Mouse (Mus musculus) A20 (cell line): Measurements from ENCODE around the gene Krtap9-3.

Experiments
- DNase-seq: peaks from one replicate; pipeline ENCODE4 v3.0.0-alpha.2; 2011; ENCODE audit warnings: low read depth, low spot score

The Krtap9-3 gene

DNA sequence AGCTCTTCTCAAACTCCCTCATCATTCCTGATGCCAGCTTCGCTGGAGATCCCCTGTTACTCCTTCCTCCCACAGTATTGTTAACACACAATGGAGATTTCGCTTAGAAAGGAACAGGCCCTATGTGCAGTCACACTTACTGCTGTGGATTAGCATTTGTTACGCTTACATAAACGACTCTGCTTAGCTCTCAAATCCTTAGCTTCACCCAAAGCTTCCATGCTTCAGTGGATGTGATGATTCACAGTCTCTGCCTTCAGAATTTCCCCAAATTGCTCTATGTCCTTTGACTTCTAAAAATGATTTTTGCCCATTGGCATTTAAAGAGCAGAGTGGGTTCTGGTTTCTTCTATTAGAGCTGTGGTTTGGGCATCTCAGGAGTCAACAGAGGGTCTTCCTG is 24.7 kb downstream of the Krtap9-3 start:
- DNase-seq: no peak

DNA sequence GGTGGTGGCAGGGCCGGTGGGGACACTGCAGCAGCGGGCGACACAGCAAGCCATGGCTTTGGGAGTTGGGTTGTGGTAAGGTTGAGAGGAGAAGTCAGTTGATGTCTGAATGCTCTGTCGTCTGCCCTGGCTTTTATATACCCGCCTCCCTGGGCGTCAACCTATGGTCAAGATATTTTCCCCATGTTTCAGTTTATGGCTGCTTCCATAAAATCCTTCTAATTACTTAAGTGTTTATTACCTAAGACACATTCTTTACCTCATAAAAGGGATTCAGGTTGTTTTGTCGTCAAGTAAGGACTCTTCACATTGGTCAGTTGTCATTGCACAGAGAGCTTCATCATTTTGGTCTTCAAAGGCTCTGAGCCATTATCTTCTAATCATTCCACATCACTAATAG is 31.4 kb downstream of the Krtap9-3 start, which contains the start of gene Krtap3-1:
Krtap3-1 (minus strand) TSS at position 101 of the 400 bp plus-strand sequence.
- no peak for DNase-seq

DNA sequence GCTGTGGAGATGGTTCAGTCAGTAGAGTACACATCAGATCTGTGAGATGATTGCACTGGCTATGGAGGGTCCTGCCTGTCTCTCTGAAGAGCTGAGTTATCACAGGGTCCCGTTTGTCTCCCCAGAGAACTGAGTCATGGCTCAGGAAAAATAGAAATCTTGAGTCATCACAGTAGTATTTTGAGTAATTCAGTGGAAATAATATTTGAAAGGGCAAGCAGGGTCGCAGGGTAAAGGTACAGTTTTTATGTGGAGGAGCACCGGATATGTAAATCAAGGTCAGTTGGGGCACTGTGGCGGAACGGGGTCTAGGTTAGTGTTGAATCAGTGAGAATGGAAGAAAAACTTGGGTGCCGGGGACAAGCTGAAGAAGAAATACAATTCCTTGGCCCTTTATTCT is 35.3 kb downstream of the Krtap9-3 start:
- no peak for DNase-seq

DNA sequence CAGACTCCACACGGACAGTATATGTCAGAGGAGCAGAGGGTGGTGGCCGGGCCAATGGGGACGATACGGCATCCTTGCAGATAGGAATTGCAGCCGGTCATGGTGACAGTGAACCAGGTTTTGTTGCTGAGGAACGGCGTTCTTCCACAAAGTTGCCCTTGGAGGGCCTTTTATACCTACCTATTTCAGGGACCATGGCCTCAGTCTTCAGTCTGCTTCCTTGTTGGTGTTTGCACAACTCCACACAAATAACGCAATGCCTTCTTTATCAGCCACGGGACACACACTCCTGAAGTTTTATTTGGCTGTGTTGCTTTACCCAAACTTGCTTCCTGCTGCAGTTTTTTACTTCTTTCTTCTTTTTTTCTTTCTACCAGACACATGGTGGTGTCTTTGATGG is 38.5 kb downstream of the Krtap9-3 start, which contains the start of gene Gm11939:
Gm11939 (minus strand) TSS at position 101 of the 400 bp plus-strand sequence.
- no peak for DNase-seq

DNA sequence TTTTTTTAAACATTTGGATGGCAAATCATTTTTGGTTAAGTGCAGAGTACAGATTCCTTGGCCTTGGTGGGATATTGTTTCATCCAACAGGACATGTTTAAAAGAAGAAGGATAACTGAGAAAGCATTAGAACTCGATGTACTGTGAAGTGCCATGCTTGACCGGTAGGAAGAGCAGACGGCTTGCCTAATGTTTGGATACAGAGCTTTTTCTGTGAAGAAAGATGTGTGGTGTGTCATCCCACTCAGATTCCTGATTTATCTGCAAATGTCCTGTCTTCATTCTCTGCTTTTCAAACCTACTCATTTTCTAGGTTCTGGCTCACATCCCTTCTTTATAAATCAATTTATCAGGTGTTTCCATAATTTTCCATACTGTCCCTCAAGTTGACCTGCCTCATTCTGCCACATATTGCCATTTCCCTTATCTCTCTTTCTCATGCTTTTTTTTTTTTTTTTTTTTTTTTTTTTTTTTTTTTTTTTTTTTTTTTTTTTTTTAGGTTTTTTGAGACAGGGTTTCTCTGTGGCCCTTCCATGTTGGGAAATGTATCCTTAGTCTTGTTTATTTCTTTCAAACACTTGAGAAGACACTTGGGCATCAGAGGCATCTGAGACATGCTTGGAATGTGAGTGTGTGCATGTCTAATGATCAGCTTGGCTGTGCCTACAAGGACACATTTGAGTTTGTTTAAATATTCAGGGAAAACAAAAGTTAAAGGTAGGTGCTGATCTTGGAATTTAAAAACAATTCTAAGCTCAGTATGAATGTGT is 39.7 kb downstream of the Krtap9-3 start:
- no peak for DNase-seq

DNA sequence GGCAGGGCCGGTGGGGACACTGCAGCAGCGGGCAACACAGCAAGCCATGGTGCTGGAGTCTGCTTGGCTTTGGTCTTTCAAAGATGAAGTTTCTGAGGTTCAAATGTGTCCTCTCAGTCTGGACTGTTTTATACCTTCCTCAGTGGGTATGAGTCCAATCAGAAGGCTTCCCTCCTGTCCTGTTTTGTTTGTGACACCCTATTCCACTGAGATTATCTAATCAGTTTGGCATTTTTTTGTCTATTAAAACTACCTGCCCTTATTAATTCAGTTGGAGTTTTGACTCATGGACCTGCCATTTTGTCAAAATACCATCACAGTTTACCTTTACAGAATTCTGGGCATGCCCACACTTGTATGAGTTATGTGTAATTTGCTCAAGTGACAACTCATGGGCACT is 41.2 kb downstream of the Krtap9-3 start, which contains the start of gene Krtap3-2:
Krtap3-2 (minus strand) TSS at position 101 of the 400 bp plus-strand sequence.
- no peak for DNase-seq

DNA sequence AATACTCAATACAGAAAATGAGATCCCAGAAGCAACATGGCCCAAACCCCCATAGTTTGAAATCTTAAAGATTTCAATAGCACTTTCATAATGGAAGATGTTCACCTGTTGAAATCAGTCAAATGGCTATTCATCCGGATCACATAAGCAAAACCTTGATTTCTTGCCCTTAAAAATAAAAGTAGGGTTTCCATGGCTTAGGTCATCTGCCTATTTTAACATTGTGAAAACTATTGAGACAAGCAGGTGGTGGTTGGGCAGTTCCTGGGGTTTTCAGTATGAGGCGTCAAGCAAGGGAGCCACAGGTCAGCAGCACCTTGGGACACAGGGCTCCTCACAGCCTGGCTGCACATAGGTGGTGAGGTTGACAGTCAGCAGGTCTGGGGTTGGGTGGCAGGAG is 41.7 kb downstream of the Krtap9-3 start:
- DNase-seq: no peak

DNA sequence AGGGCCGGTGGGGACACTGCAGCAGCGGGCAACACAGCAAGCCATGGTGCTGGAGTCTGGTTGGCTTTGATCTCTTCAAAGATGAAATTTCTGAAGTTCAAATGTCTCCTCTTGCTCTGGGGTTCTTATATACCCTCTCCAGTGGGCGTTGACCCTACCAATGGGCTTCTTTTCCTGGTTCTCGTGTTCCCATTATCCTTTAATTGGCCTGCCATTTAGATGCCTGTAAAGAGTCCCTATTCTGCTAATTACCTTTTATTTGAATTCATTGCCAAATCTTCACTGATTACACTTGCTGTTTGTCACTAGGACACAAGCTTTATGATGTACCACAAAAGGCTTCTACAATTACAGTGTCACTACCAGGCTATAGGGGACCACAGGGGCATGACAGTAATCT is 47.1 kb downstream of the Krtap9-3 start, which contains the start of gene Krtap3-3:
Krtap3-3 (minus strand) TSS at position 101 of the 400 bp plus-strand sequence.
- DNase-seq: no peak

DNA sequence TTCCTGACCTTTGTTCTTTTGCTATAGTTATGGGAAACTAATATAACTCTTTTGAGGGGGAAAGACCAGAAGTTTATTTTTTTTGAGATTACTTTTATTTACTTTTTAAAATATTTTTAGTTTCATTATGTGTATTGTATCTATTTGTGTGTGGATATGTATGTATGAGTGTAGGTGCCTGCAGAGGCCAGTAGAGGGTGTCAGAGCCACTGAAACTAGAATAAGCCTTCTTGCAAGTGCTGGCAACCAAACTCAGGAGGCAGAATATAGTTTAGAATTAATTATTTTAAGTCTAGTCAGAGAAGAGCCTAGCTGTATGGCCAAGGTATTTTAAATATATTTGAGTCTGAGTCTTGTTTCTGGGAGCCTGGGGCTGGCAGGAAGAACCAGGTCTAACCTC is 50.0 kb downstream of the Krtap9-3 start:
- DNase-seq: peak; percentile 11
